Mouse (Mus musculus): ENCODE measurements around the gene Samm50. TPM values are rescaled to one million over a fixed set of nuclear protein-coding genes. Genes with fewer than 3 reads are reported as not detected.
A peak's percentile ranks its signal among the peaks of the same experiment; 100 is the strongest.

Samm50 gene
- total and polyA plus RNA-seq, 2 experiments: 11.5 to 46.4 TPM

- DNase-seq (ENCODE audit: extremely low read depth, low read depth, low spot score): peak; percentile 41
- H3K4me3 ChIP-seq (ENCODE audit: insufficient read depth, low read depth, low read length): no peak overlapping the region
- TF ChIP-seq CTCF (IDR thresholded peaks at IDR 0.05; ENCODE audit: low read depth, low read length): no peak
- TF ChIP-seq POLR2A (IDR thresholded peaks at IDR 0.05; ENCODE audit: extremely low read depth, insufficient read depth, low read length): no peak
- H3K9ac ChIP-seq (ENCODE audit: low read depth, low read length): no peak overlapping the region
- no peaks in the 10 kb centered on the region for H3K79me2 ChIP-seq (ENCODE audit: control insufficient read depth, insufficient read depth, low read length)
- H3K36me3 ChIP-seq (ENCODE audit: control insufficient read depth, insufficient read depth, low read length): peaks cover 8% of the 10 kb centered on the region; the same call in 1 of the 2 replicates
- WGBS: 55% methylated on average over 1 of the region's 1 CpGs
- H3K27ac ChIP-seq (replicated peaks; ENCODE audit: insufficient read depth, low read depth, low read length): peak overlapping the region; percentile 66
- peaks cover 2% of the 10 kb centered on the region; the same call in 1 of the 2 replicates for H3K4me1 ChIP-seq (ENCODE audit: control insufficient read depth, insufficient read depth, low read length)
- no peaks in the 10 kb centered on the region for H3K27me3 ChIP-seq (ENCODE audit: control insufficient read depth, insufficient read depth, low read length)
These were observed 8.1 kb upstream of the Samm50 start for GRCm38 (mm10) chr15:84183967-84184366.

GRCm38 (mm10) chr15:84186196-84186595, 5.8 kb upstream of the Samm50 start:
- H3K27ac ChIP-seq (replicated peaks; ENCODE audit: insufficient read depth, low read depth, low read length): no peak overlapping the region
- H3K4me1 ChIP-seq (ENCODE audit: control insufficient read depth, insufficient read depth, low read length): peaks cover 2% of the 10 kb centered on the region; the same call in 1 of the 2 replicates
- H3K9ac ChIP-seq (ENCODE audit: low read depth, low read length): no peak overlapping the region
- TF ChIP-seq POLR2A (IDR thresholded peaks at IDR 0.05; ENCODE audit: extremely low read depth, insufficient read depth, low read length): no peak
- TF ChIP-seq CTCF (IDR thresholded peaks at IDR 0.05; ENCODE audit: low read depth, low read length): no peak
- peaks cover 7% of the 10 kb centered on the region; the same call in 1 of the 2 replicates for H3K36me3 ChIP-seq (ENCODE audit: control insufficient read depth, insufficient read depth, low read length)
- no peak overlapping the region for H3K4me3 ChIP-seq (ENCODE audit: insufficient read depth, low read depth, low read length)
- H3K79me2 ChIP-seq (ENCODE audit: control insufficient read depth, insufficient read depth, low read length): no peaks in the 10 kb centered on the region
- DNase-seq (ENCODE audit: extremely low read depth, low read depth, low spot score): no peak
- no peaks in the 10 kb centered on the region for H3K27me3 ChIP-seq (ENCODE audit: control insufficient read depth, insufficient read depth, low read length)
- 82% methylated on average over 4 of the region's 4 CpGs for WGBS

DNA sequence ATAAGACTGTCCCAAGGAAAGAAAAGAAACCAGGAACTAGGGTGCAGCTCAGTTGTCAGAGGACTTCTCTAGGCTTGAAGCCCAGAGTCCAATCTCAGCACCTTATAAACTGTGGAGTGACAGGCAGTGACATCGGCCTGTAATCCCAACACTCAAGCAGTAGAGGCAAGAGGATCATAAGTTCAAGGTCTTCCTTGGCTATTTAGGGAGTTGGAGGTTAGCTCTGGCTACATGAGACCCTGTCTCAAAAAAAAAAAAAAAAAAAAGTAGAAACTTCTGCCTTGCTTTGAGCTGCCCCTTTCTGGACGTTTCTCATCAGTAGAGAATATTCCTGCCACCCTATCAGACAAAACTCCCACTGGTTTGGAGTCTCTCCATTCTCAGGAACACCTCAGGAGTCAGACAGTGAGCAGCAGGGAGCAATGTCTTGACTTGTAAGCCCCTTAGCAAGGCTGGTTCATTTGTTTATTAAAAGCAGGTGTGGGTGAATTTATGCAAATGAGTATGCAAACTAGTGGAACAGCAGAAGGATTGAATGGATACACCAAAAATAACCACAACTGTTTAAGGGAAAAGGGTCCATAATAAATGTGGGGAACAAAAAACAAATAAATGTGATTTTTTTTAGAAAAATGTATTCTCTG, 3.0 kb upstream of the Samm50 start:
- H3K4me3 ChIP-seq (ENCODE audit: insufficient read depth, low read depth, low read length): no peak overlapping the region
- H3K9ac ChIP-seq (ENCODE audit: low read depth, low read length): no peak overlapping the region
- 78% methylated on average over 2 of the region's 2 CpGs for WGBS
- no peak overlapping the region for H3K27ac ChIP-seq (replicated peaks; ENCODE audit: insufficient read depth, low read depth, low read length)
- H3K79me2 ChIP-seq (ENCODE audit: control insufficient read depth, insufficient read depth, low read length): no peaks in the 10 kb centered on the region
- H3K27me3 ChIP-seq (ENCODE audit: control insufficient read depth, insufficient read depth, low read length): no peaks in the 10 kb centered on the region
- TF ChIP-seq POLR2A (IDR thresholded peaks at IDR 0.05; ENCODE audit: extremely low read depth, insufficient read depth, low read length) (no peak), CTCF (IDR thresholded peaks at IDR 0.05; ENCODE audit: low read depth, low read length) (no peak)
- peaks cover 4% of the 10 kb centered on the region; the same call in 1 of the 2 replicates for H3K36me3 ChIP-seq (ENCODE audit: control insufficient read depth, insufficient read depth, low read length)
- peaks cover 13% of the 10 kb centered on the region for H3K4me1 ChIP-seq (ENCODE audit: control insufficient read depth, insufficient read depth, low read length)
- DNase-seq (ENCODE audit: extremely low read depth, low read depth, low spot score): no peak

- H3K36me3 ChIP-seq (ENCODE audit: control insufficient read depth, insufficient read depth, low read length): peaks cover 4% of the 10 kb centered on the region; the same call in 1 of the 2 replicates
- H3K4me3 ChIP-seq (ENCODE audit: insufficient read depth, low read depth, low read length): no peak overlapping the region
- H3K4me1 ChIP-seq (ENCODE audit: control insufficient read depth, insufficient read depth, low read length): peaks cover 11% of the 10 kb centered on the region
- H3K9ac ChIP-seq (ENCODE audit: low read depth, low read length): no peak overlapping the region
- WGBS: 37% methylated on average over 3 of the region's 3 CpGs
- TF ChIP-seq POLR2A (IDR thresholded peaks at IDR 0.05; ENCODE audit: extremely low read depth, insufficient read depth, low read length): no peak
- TF ChIP-seq CTCF (IDR thresholded peaks at IDR 0.05; ENCODE audit: low read depth, low read length): no peak
- no peaks in the 10 kb centered on the region for H3K27me3 ChIP-seq (ENCODE audit: control insufficient read depth, insufficient read depth, low read length)
- DNase-seq (ENCODE audit: extremely low read depth, low read depth, low spot score): peak; percentile 53
- no peaks in the 10 kb centered on the region for H3K79me2 ChIP-seq (ENCODE audit: control insufficient read depth, insufficient read depth, low read length)
- no peak overlapping the region for H3K27ac ChIP-seq (replicated peaks; ENCODE audit: insufficient read depth, low read depth, low read length)
These were observed 2.2 kb upstream of the Samm50 start for GRCm38 (mm10) chr15:84189881-84190280.

DNA sequence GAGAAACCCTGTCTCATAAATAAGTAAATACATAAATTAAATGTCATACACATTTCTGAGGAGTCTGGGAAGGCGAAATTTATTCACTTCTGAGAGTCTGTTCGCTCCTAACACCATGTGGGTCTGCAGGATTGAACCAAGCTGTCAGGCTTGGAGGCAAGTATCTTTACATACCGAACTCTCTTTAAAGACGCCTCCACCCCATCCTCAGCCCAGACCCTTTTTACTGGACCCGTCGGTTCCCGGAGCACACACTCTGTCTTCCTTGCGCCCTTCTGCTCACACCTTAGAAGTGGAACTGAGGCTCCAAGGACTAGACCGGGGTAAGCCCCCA, 350 bp upstream of the Samm50 start:
- 4% methylated on average over 9 of the region's 9 CpGs for WGBS
- Histone ChIP-seq H3K27me3 (ENCODE audit: control insufficient read depth, insufficient read depth, low read length) (no peaks in the 10 kb centered on the region), H3K4me1 (ENCODE audit: control insufficient read depth, insufficient read depth, low read length) (peaks cover 15% of the 10 kb centered on the region), H3K27ac (replicated peaks; ENCODE audit: insufficient read depth, low read depth, low read length) (peak overlapping the region; percentile 70), H3K4me3 (ENCODE audit: insufficient read depth, low read depth, low read length) (peak overlapping the region; percentile 83), H3K79me2 (ENCODE audit: control insufficient read depth, insufficient read depth, low read length) (no peaks in the 10 kb centered on the region), H3K9ac (ENCODE audit: low read depth, low read length) (peak overlapping the region; percentile 89), H3K36me3 (ENCODE audit: control insufficient read depth, insufficient read depth, low read length) (peaks cover 7% of the 10 kb centered on the region; the same call in 1 of the 2 replicates)
- no peak for DNase-seq (ENCODE audit: extremely low read depth, low read depth, low spot score)
- TF ChIP-seq CTCF (IDR thresholded peaks at IDR 0.05; ENCODE audit: low read depth, low read length) (no peak), POLR2A (IDR thresholded peaks at IDR 0.05; ENCODE audit: extremely low read depth, insufficient read depth, low read length) (no peak)

DNA sequence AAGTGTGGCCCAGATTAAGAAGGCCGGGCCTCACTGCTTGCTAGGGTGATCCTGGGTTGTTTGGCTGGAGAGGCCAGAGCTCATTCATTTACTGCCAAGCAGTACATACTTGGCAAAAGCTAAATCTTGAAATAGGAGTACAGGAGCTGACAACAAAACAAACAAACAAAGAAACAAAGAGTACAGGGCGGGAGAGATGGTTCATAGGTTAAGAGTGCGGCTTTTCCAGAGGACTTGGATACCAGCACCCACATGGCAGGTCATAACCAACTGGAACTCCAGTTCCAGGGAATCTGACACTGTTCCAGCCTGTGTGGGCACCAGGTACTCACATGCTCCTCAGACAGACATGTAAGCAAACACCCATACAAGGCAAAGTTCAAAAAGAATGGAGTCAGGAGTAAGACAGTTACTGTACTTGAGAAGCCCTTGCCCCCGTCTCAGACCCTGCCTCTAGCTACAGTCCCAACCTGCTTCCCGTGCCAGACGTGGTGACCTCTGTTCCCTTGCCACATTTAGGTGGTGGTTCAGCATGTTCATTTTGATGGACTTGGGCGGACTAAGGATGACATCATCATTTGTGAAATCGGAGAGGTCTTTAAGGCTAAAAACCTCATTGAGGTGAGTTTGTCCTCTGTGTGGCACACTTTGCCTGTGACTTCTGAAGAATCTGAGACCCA, 4.6 kb downstream of the Samm50 start:
- Histone ChIP-seq H3K4me1 (ENCODE audit: control insufficient read depth, insufficient read depth, low read length) (peaks cover 26% of the 10 kb centered on the region), H3K36me3 (ENCODE audit: control insufficient read depth, insufficient read depth, low read length) (peaks cover 27% of the 10 kb centered on the region)

More for the DNA sequence above, 4.6 kb downstream of the Samm50 start:
- WGBS: 18% methylated on average over 8 of the region's 8 CpGs
- H3K79me2 ChIP-seq (ENCODE audit: control insufficient read depth, insufficient read depth, low read length): no peaks in the 10 kb centered on the region
- no peak overlapping the region for H3K9ac ChIP-seq (ENCODE audit: low read depth, low read length)
- TF ChIP-seq CTCF (IDR thresholded peaks at IDR 0.05; ENCODE audit: low read depth, low read length) (no peak), POLR2A (IDR thresholded peaks at IDR 0.05; ENCODE audit: extremely low read depth, insufficient read depth, low read length) (no peak)
- no peak overlapping the region for H3K4me3 ChIP-seq (ENCODE audit: insufficient read depth, low read depth, low read length)
- no peaks in the 10 kb centered on the region for H3K27me3 ChIP-seq (ENCODE audit: control insufficient read depth, insufficient read depth, low read length)
- peak overlapping the region; percentile 83 for H3K27ac ChIP-seq (replicated peaks; ENCODE audit: insufficient read depth, low read depth, low read length)
- DNase-seq (ENCODE audit: extremely low read depth, low read depth, low spot score): peak; percentile 96
